Mouse (Mus musculus) heart, postnatal 0 days (tissue): ENCODE results near the gene AI597479.

Source experiments
- CTCF ChIP-seq: IDR thresholded peaks from 2 replicates; pipeline ENCODE4 v1.5.1; 2016; ENCODE audit warnings: antibody characterized with exemption, control low read depth, low read depth
- EP300 ChIP-seq: IDR thresholded peaks from 2 replicates; pipeline ENCODE4 v1.6.1; 2016; ENCODE audit warnings: antibody characterized with exemption, low read depth

- TF ChIP-seq CTCF (peak; percentile 24; the same call in 1 of the 2 replicates), EP300 (no peak)
Observed at GRCm38 (mm10) chr1:43138268-43138812, 39.8 kb downstream of the AI597479 start.
